Mouse (Mus musculus): ENCODE data around the gene Uba6.

The Uba6 gene

GRCm38 (mm10) chr5:86172449-86173161 lies at the start of gene Uba6:
TSS of gene Uba6 (minus strand) at chr5:86172803.
- peak; percentile 100 for DNase-seq

GRCm38 (mm10) chr5:86197801-86198200 lies 25.2 kb upstream of the Uba6 start, which contains the start of gene Gnrhr:
TSS of gene Gnrhr (minus strand) at chr5:86197901.
- DNase-seq = no peak

- no peak for DNase-seq
Observed at GRCm38 (mm10) chr5:86191356-86191755, 18.8 kb upstream of the Uba6 start.

GRCm38 (mm10) chr5:86190770-86191169 lies 18.2 kb upstream of the Uba6 start:
- no peak for DNase-seq

GRCm38 (mm10) chr5:86190290-86190689 lies 17.7 kb upstream of the Uba6 start:
- no peak for DNase-seq

GRCm38 (mm10) chr5:86187441-86187840 lies 14.8 kb upstream of the Uba6 start:
- DNase-seq = no peak

- peak; percentile 9 for DNase-seq
Observed at GRCm38 (mm10) chr5:86173778-86174177, 1.2 kb upstream of the Uba6 start.

- no peak for DNase-seq
Observed at GRCm38 (mm10) chr5:86172088-86172448, 535 bp downstream of the Uba6 start.

GRCm38 (mm10) chr5:86129828-86130227 lies 42.8 kb downstream of the Uba6 start:
- no peak for DNase-seq

- DNase-seq = no peak
Observed at GRCm38 (mm10) chr5:86128749-86129148, 43.9 kb downstream of the Uba6 start.

- no peak for DNase-seq
Observed at GRCm38 (mm10) chr5:86118457-86119094, 54.0 kb downstream of the Uba6 start.

- DNase-seq = no peak
Observed at GRCm38 (mm10) chr5:86113997-86114396, 58.6 kb downstream of the Uba6 start.

GRCm38 (mm10) chr5:86113037-86113436 lies 59.6 kb downstream of the Uba6 start:
- no peak for DNase-seq

- DNase-seq = no peak
Observed at GRCm38 (mm10) chr5:86111074-86111473, 61.5 kb downstream of the Uba6 start.

GRCm38 (mm10) chr5:86106610-86107009 lies 66.0 kb downstream of the Uba6 start:
- DNase-seq = no peak

GRCm38 (mm10) chr5:86102176-86102575 lies 70.4 kb downstream of the Uba6 start:
- no peak for DNase-seq

- DNase-seq = no peak
Observed at GRCm38 (mm10) chr5:86100621-86101020, 72.0 kb downstream of the Uba6 start.

- no peak for DNase-seq
Observed at GRCm38 (mm10) chr5:86098988-86099387, 73.6 kb downstream of the Uba6 start.

GRCm38 (mm10) chr5:86094754-86095153 lies 77.8 kb downstream of the Uba6 start:
- no peak for DNase-seq

- no peak for DNase-seq
Observed at GRCm38 (mm10) chr5:86086751-86087150, 85.9 kb downstream of the Uba6 start.

GRCm38 (mm10) chr5:86084979-86085378 lies 87.6 kb downstream of the Uba6 start:
- DNase-seq = no peak

- no peak for DNase-seq
Observed at GRCm38 (mm10) chr5:86083987-86084386, 88.6 kb downstream of the Uba6 start.

- DNase-seq = no peak
Observed at GRCm38 (mm10) chr5:86078720-86079334, 93.8 kb downstream of the Uba6 start.

GRCm38 (mm10) chr5:86072756-86073386 lies 99.7 kb downstream of the Uba6 start:
- no peak for DNase-seq

Data from cerebellum, adult 11-12 months (tissue).